Mouse (Mus musculus): ENCODE results near the gene Rgmb. TPM values are rescaled to one million over a fixed set of nuclear protein-coding genes. Genes with fewer than 3 reads are reported as not detected.

The Rgmb gene
- polyA plus RNA-seq, 1 experiment = 11.2 TPM

DNA sequence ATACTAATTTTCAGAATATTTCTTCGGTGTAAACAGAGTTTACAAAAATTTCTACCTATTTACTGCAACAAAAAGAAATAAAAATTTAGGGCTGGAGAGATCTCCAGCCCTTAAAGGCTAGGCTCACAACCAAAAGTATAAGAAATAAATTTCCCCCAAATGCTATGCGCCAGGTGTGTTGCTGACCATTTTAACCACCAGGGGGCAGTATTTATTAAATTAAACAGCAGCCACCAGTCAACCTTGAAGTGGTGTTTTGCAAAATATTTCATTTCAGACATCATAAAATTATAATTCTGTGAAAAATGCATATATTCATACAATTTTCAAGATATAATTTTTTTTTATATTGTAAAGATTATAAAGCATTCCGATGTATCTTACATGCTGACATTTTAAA is 43.8 kb downstream of the Rgmb start:
- H3K4me1 ChIP-seq (ENCODE audit: control insufficient read depth, insufficient read depth, low read length) = no peaks in the 10 kb centered on the region
- H3K4me3 ChIP-seq (ENCODE audit: low read depth, low read length) = no peak overlapping the region
- H3K9ac ChIP-seq (ENCODE audit: low read depth, poor library complexity, severe bottlenecking) = no peak overlapping the region
- H3K27ac ChIP-seq (ENCODE audit: insufficient read depth, low read length) = no peak overlapping the region
- TF ChIP-seq POLR2A (IDR thresholded peaks at IDR 0.05; ENCODE audit: insufficient read depth, low read length) = no peak
- no peak for TF ChIP-seq CTCF (IDR thresholded peaks at IDR 0.05; ENCODE audit: low read depth, low read length)
- no peak for TF ChIP-seq EP300 (IDR thresholded peaks at IDR 0.05; ENCODE audit: insufficient read depth, low read depth, low read length)
- no peaks in the 10 kb centered on the region for H3K36me3 ChIP-seq (ENCODE audit: control insufficient read depth, insufficient read depth, low read length, poor library complexity, severe bottlenecking)
- no peaks in the 10 kb centered on the region for H3K9me3 ChIP-seq (replicated peaks; ENCODE audit: control insufficient read depth, insufficient read depth, low read length, poor library complexity, severe bottlenecking)
- no peaks in the 10 kb centered on the region for H3K27me3 ChIP-seq (ENCODE audit: control insufficient read depth, insufficient read depth, low read length, poor library complexity, severe bottlenecking)

GRCm38 (mm10) chr17:15777979-15778378 is 52.9 kb downstream of the Rgmb start:
- H3K9ac ChIP-seq (ENCODE audit: low read depth, poor library complexity, severe bottlenecking) = no peak overlapping the region
- H3K27ac ChIP-seq (ENCODE audit: insufficient read depth, low read length) = no peak overlapping the region
- TF ChIP-seq EP300 (IDR thresholded peaks at IDR 0.05; ENCODE audit: insufficient read depth, low read depth, low read length) = no peak
- no peak for TF ChIP-seq POLR2A (IDR thresholded peaks at IDR 0.05; ENCODE audit: insufficient read depth, low read length)
- TF ChIP-seq CTCF (IDR thresholded peaks at IDR 0.05; ENCODE audit: low read depth, low read length) = no peak
- H3K4me1 ChIP-seq (ENCODE audit: control insufficient read depth, insufficient read depth, low read length) = no peaks in the 10 kb centered on the region
- no peaks in the 10 kb centered on the region for H3K27me3 ChIP-seq (ENCODE audit: control insufficient read depth, insufficient read depth, low read length, poor library complexity, severe bottlenecking)
- no peaks in the 10 kb centered on the region for H3K36me3 ChIP-seq (ENCODE audit: control insufficient read depth, insufficient read depth, low read length, poor library complexity, severe bottlenecking)
- H3K9me3 ChIP-seq (replicated peaks; ENCODE audit: control insufficient read depth, insufficient read depth, low read length, poor library complexity, severe bottlenecking) = no peaks in the 10 kb centered on the region
- H3K4me3 ChIP-seq (ENCODE audit: low read depth, low read length) = no peak overlapping the region

DNA sequence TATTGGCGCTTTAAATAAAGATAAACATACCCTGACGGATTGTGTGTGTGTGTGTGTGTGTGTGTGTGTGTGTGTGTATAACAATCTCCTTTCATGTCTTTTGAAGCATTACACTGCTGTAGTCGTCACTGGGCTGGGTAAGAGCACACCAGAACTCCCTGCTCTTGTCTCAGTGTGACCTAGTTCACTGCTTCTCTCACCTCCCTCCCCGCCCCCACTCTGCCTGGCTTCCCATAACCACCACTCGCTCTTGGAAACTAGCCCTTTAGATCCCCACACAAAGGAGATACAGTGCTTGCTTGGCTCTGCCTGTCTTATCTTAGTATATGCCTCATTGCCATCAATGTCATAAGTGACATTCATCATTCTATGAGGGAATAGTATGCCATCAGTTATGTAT is 54.5 kb downstream of the Rgmb start:
- Histone ChIP-seq H3K4me3 (ENCODE audit: low read depth, low read length) (no peak overlapping the region), H3K9ac (ENCODE audit: low read depth, poor library complexity, severe bottlenecking) (no peak overlapping the region), H3K9me3 (replicated peaks; ENCODE audit: control insufficient read depth, insufficient read depth, low read length, poor library complexity, severe bottlenecking) (no peaks in the 10 kb centered on the region), H3K27me3 (ENCODE audit: control insufficient read depth, insufficient read depth, low read length, poor library complexity, severe bottlenecking) (no peaks in the 10 kb centered on the region), H3K36me3 (ENCODE audit: control insufficient read depth, insufficient read depth, low read length, poor library complexity, severe bottlenecking) (no peaks in the 10 kb centered on the region), H3K27ac (ENCODE audit: insufficient read depth, low read length) (no peak overlapping the region), H3K4me1 (ENCODE audit: control insufficient read depth, insufficient read depth, low read length) (no peaks in the 10 kb centered on the region)
- TF ChIP-seq CTCF (IDR thresholded peaks at IDR 0.05; ENCODE audit: low read depth, low read length) = no peak
- no peak for TF ChIP-seq EP300 (IDR thresholded peaks at IDR 0.05; ENCODE audit: insufficient read depth, low read depth, low read length)
- TF ChIP-seq POLR2A (IDR thresholded peaks at IDR 0.05; ENCODE audit: insufficient read depth, low read length) = no peak

DNA sequence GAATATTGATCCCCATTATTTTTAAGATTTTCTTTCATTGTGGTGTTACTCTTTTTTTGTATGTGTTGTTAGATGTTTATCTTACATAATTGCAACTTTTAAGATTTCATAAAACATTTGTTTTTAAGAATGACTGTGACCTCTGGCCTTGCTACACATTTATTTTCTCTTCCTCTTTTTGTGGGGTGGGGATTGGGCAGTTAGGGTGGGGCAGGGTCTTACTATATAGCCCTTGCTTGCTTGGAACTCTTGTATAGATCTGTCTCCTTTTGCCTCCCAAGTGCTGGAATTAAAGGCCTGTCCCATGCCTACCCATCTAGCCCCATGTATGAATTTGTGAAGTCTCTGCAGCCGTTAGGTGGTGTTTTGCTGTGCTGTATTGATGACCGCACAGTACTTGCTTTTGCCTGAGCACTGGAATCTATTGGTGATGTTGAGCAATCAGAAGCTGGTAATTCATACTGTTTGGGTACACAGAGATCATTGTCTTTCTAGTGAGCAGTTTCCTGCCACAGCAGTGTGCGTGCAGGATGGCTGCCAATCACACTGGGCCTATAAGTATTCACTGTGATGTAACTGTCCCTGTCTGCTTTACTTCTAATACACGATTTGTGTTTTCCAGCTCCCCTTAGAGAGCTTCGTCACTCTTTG is 56.1 kb downstream of the Rgmb start:
- H3K27me3 ChIP-seq (ENCODE audit: control insufficient read depth, insufficient read depth, low read length, poor library complexity, severe bottlenecking) = no peaks in the 10 kb centered on the region
- no peak overlapping the region for H3K4me3 ChIP-seq (ENCODE audit: low read depth, low read length)
- H3K9me3 ChIP-seq (replicated peaks; ENCODE audit: control insufficient read depth, insufficient read depth, low read length, poor library complexity, severe bottlenecking) = no peaks in the 10 kb centered on the region
- TF ChIP-seq EP300 (IDR thresholded peaks at IDR 0.05; ENCODE audit: insufficient read depth, low read depth, low read length) (no peak), POLR2A (IDR thresholded peaks at IDR 0.05; ENCODE audit: insufficient read depth, low read length) (no peak), CTCF (IDR thresholded peaks at IDR 0.05; ENCODE audit: low read depth, low read length) (no peak)
- no peak overlapping the region for H3K9ac ChIP-seq (ENCODE audit: low read depth, poor library complexity, severe bottlenecking)
- H3K27ac ChIP-seq (ENCODE audit: insufficient read depth, low read length) = no peak overlapping the region
- peaks cover 13% of the 10 kb centered on the region for H3K36me3 ChIP-seq (ENCODE audit: control insufficient read depth, insufficient read depth, low read length, poor library complexity, severe bottlenecking)
- no peaks in the 10 kb centered on the region for H3K4me1 ChIP-seq (ENCODE audit: control insufficient read depth, insufficient read depth, low read length)

- H3K27ac ChIP-seq (ENCODE audit: insufficient read depth, low read length) = no peak overlapping the region
- H3K4me1 ChIP-seq (ENCODE audit: control insufficient read depth, insufficient read depth, low read length) = no peaks in the 10 kb centered on the region
- TF ChIP-seq EP300 (IDR thresholded peaks at IDR 0.05; ENCODE audit: insufficient read depth, low read depth, low read length) (no peak), CTCF (IDR thresholded peaks at IDR 0.05; ENCODE audit: low read depth, low read length) (no peak), POLR2A (IDR thresholded peaks at IDR 0.05; ENCODE audit: insufficient read depth, low read length) (no peak)
- peaks cover 17% of the 10 kb centered on the region for H3K36me3 ChIP-seq (ENCODE audit: control insufficient read depth, insufficient read depth, low read length, poor library complexity, severe bottlenecking)
- H3K27me3 ChIP-seq (ENCODE audit: control insufficient read depth, insufficient read depth, low read length, poor library complexity, severe bottlenecking) = no peaks in the 10 kb centered on the region
- no peak overlapping the region for H3K9ac ChIP-seq (ENCODE audit: low read depth, poor library complexity, severe bottlenecking)
- no peak overlapping the region for H3K4me3 ChIP-seq (ENCODE audit: low read depth, low read length)
- no peaks in the 10 kb centered on the region for H3K9me3 ChIP-seq (replicated peaks; ENCODE audit: control insufficient read depth, insufficient read depth, low read length, poor library complexity, severe bottlenecking)
These were observed 56.9 kb downstream of the Rgmb start for GRCm38 (mm10) chr17:15773956-15774355.

DNA sequence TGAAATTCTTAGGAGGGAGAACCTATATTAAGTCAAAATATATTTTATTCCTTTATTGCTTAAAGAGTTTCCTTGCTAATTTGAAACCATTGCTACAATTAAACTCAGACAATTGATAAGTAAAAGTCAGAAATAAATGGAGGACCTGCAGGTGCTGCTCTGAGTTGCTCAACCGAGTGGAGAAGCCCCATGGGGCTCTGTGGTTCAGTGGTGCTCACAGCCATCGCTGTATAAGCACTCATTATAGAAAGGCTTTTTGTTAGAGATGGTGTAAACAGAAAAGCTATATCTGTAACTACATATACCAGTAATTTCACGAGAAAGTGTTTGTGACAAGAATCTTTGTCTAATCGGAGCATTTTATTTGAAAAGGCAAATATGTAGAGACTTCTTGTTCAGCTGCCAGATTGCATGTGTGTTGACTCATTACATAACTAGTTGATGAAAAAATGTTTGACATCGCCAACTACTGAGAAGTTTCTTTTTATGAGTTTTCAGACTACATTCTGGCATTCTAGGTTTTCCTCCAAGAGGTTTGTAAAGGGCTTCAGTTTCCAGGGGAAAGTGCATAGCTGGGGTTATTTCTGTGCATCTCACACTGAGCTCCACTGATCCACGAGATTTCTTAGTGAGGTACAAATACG is 61.6 kb downstream of the Rgmb start:
- no peak for TF ChIP-seq POLR2A (IDR thresholded peaks at IDR 0.05; ENCODE audit: insufficient read depth, low read length)
- no peak for TF ChIP-seq EP300 (IDR thresholded peaks at IDR 0.05; ENCODE audit: insufficient read depth, low read depth, low read length)
- TF ChIP-seq CTCF (IDR thresholded peaks at IDR 0.05; ENCODE audit: low read depth, low read length) = no peak

More for the DNA sequence above, 61.6 kb downstream of the Rgmb start:
- Histone ChIP-seq H3K27me3 (ENCODE audit: control insufficient read depth, insufficient read depth, low read length, poor library complexity, severe bottlenecking) (no peaks in the 10 kb centered on the region), H3K36me3 (ENCODE audit: control insufficient read depth, insufficient read depth, low read length, poor library complexity, severe bottlenecking) (peaks cover 35% of the 10 kb centered on the region), H3K4me3 (ENCODE audit: low read depth, low read length) (no peak overlapping the region), H3K4me1 (ENCODE audit: control insufficient read depth, insufficient read depth, low read length) (no peaks in the 10 kb centered on the region), H3K9me3 (replicated peaks; ENCODE audit: control insufficient read depth, insufficient read depth, low read length, poor library complexity, severe bottlenecking) (no peaks in the 10 kb centered on the region), H3K9ac (ENCODE audit: low read depth, poor library complexity, severe bottlenecking) (no peak overlapping the region), H3K27ac (ENCODE audit: insufficient read depth, low read length) (no peak overlapping the region)

All from ES-Bruce4 (cell line).